Mouse (Mus musculus) liver, embryonic 14.5 days (tissue): ENCODE results near the gene St14. TPM values are rescaled to one million over a fixed set of nuclear protein-coding genes. Genes with fewer than 3 reads are reported as not detected.
"Not testable (repeated sequence)": the region's sequence is repeated elsewhere in the genome, so short reads cannot be mapped to it uniquely, and the experiment has no call there.

Source experiments
- ATAC-seq: fragments of 200-750 bp; cut with Nextera tagmentation; 2 replicates; pipeline ENCODE4 v1.8.0; 2017; ENCODE audit warnings: moderate number of reproducible peaks, mild to moderate bottlenecking, moderate library complexity; ENCODE audit not compliant: insufficient read depth
- DNase-seq, 3 experiments: peaks; one replicate each; pipeline ENCODE4 v3.0.0-alpha.2; 2012 to 2013; ENCODE audit warnings: low read depth in 3 of 3, low spot score in 3 of 3
- H3K27ac ChIP-seq: fragments of 300-500 bp; sonication (generic); 2 replicates; pipeline ENCODE4 v1.5.1; 2014; ENCODE audit warnings: moderate library complexity, mild to moderate bottlenecking, control low read depth, inconsistent platforms
- H3K27me3 ChIP-seq: fragments of 300-500 bp; sonication (generic); 2 replicates; pipeline ENCODE4 v1.6.1; 2014; ENCODE audit warnings: mild to moderate bottlenecking, low read length, moderate library complexity; ENCODE audit not compliant: control insufficient read depth, insufficient read depth
- H3K36me3 ChIP-seq: fragments of 300-500 bp; sonication (generic); replicated peaks from 2 replicates; pipeline ENCODE4 v1.6.1; 2014; ENCODE audit warnings: low read depth; ENCODE audit not compliant: control insufficient read depth, insufficient read depth
- H3K4me1 ChIP-seq, 2 experiments: fragments of 200-500 bp in 1 of 2; fragments of 300-500 bp in 1 of 2; sonication (generic) in 1 of 2; replicated peaks; 2 replicates each; pipeline ENCODE4 v1.6.1; 2012 to 2014; ENCODE audit warnings: antibody characterized with exemption in 1 of 2, inconsistent platforms in 1 of 2, low read length in 1 of 2; ENCODE audit not compliant: control insufficient read depth in 2 of 2, insufficient read depth in 2 of 2
- H3K4me2 ChIP-seq: fragments of 300-500 bp; sonication (generic); 2 replicates; pipeline ENCODE4 v1.6.1; 2014; ENCODE audit warnings: low read depth, mild to moderate bottlenecking, control low read depth, moderate library complexity
- H3K4me3 ChIP-seq, 2 experiments: fragments of 200-500 bp in 1 of 2; fragments of 300-500 bp in 1 of 2; sonication (generic) in 1 of 2; 2 replicates each; pipeline ENCODE4 v1.5.1; 2012 to 2014; ENCODE audit warnings: low read depth in 2 of 2, low read length in 2 of 2, mild to moderate bottlenecking in 2 of 2, control low read depth in 1 of 2, inconsistent platforms in 1 of 2, moderate library complexity in 1 of 2; ENCODE audit not compliant: insufficient read depth in 1 of 2
- H3K9ac ChIP-seq: fragments of 300-500 bp; sonication (generic); replicated peaks from 2 replicates; pipeline ENCODE4 v1.6.1; 2014; ENCODE audit warnings: mild to moderate bottlenecking, control low read depth, moderate library complexity
- H3K9me3 ChIP-seq: fragments of 300-500 bp; sonication (generic); 2 replicates; pipeline ENCODE4 v1.6.1; 2016; ENCODE audit warnings: low read length, mixed read lengths; ENCODE audit not compliant: control insufficient read depth
- CTCF ChIP-seq: IDR thresholded peaks from 2 replicates; pipeline ENCODE4 v1.5.1; 2016; ENCODE audit warnings: antibody characterized with exemption, low read depth, control low read depth
- EP300 ChIP-seq: IDR thresholded peaks from 2 replicates; pipeline ENCODE4 v1.6.1; 2016; ENCODE audit warnings: antibody characterized with exemption, low read depth
- WGBS: fragments of 180-500 bp; shearing (Covaris S2); extraction: QIAGEN DNeasy Blood & Tissue Kit; methylation state at CpG from one replicate; pipeline ENCODE4 v1.1.7; 2014; ENCODE audit not compliant: insufficient replicate concordance; 5-methylcytosine and 5-hydroxymethylcytosine counted together
- polyA plus RNA-seq, 2 experiments: library from polyadenylated mRNA; depleted of rRNA in 1 of 2; stranded (reverse) in 1 of 2; unstranded in 1 of 2; fragments of >200 nt; fragmentation: Nextera tagmentation in 1 of 2; extraction: Ambion mirVana in 1 of 2; gene quantifications; 2 replicates each; pipeline versions ENCODE4 v1.2.1 to v1.2.3; 2012 to 2014

St14 gene
- polyA plus RNA-seq, 2 experiments: 0.33 to 0.37 TPM

DNA sequence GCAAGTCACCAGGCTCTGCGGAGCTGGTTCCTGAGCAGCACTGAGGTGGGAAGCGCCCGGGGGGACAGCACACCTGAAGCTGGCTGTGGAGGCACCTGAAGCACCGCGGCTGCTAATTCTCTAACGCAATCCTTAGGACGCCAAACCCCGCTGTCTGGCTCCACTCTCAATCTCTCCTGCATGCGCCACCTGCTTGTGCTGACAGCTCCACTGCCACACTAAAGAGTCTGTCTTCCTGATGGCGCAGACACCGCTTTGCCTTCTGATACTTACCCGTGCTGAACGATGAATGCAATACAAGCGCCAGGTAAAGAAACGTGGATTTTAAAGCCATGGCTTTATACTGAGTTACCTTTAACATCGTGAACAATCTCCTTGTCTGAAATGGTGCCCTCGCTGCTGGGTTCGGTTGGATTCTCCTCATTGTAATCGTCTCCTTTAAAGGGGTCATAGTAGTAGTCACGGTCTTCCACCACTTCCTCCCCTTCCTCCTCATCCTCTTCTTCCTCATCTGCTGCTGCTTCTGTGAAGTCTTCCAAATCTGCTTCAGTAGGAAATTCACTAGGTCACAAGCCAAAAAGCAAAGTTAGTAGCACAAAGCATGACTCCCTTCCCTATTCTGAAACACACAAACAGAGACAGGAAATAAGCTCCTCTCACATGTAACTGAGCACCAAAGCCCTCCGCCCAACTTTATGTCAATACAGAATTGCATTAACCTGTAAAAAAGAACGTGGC, 36.9 kb upstream of the St14 start:
- Histone ChIP-seq H3K27me3 (no peaks in the 10 kb centered on the region), H3K36me3 (peaks cover 45% of the 10 kb centered on the region), H3K9me3 (no peaks in the 10 kb centered on the region), H3K4me1 (no peaks in the 10 kb centered on the region), H3K27ac (no peak overlapping the region), H3K4me2 (no peak overlapping the region), H3K4me3 (no peak overlapping the region), H3K9ac (no peak overlapping the region)
- 87% methylated on average over 22 of the region's 22 CpGs for WGBS
- ATAC-seq: no peak
- DNase-seq: no peak
- no peak for TF ChIP-seq CTCF
- no peak for TF ChIP-seq EP300

DNA sequence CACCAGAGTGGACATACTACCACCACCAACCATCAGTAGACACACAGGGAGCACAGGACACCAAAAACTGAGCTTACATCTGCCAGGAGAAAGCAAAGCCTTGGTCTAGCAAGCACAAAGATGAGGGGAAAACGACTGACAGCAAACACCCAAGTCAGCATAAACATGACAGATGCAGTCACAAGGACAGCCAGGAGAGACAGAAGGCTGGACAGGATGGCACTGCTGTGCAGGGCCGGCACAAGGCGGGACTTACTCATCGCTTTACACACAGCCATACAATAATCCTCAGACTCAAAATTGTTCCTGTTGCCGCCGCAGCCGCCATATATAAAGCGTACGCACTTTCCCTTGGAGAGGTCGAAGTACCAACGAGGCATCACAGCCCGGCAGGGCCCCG, 35.7 kb upstream of the St14 start:
- ATAC-seq (no peak), DNase-seq (no peak)
- 90% methylated on average over 13 of the region's 13 CpGs for WGBS
- no peak overlapping the region for H3K9ac ChIP-seq
- no peaks in the 10 kb centered on the region for H3K27me3 ChIP-seq
- TF ChIP-seq CTCF (no peak), EP300 (no peak)
- H3K4me1 ChIP-seq: no peaks in the 10 kb centered on the region
- no peaks in the 10 kb centered on the region for H3K9me3 ChIP-seq
- H3K36me3 ChIP-seq: peaks cover 52% of the 10 kb centered on the region
- no peak overlapping the region for H3K27ac ChIP-seq
- H3K4me3 ChIP-seq: no peak overlapping the region
- H3K4me2 ChIP-seq: no peak overlapping the region

DNA sequence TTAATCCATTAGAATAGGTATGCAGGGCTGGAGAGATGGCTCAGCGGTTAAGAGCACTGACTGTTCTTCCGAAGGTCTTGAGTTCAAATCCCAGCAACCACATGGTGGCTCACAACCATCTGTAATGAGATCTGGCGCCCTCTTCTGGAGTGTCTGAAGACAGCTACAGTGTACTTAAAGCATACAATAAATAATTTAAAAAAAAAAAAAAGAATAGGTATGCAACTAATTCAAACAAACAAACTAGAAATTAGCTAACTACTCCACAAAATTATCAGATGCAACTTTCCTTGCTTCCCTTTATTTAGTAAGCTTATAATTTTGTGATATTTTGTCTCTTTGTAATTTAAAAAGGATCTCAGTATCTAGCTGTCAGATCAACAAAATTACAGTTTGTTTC, 33.9 kb upstream of the St14 start:
- DNase-seq, H3K9ac ChIP-seq, H3K9me3 ChIP-seq, ATAC-seq, H3K27ac ChIP-seq, H3K4me3 ChIP-seq, H3K4me2 ChIP-seq, H3K27me3 ChIP-seq, H3K4me1 ChIP-seq: not testable (repeated sequence)
- TF ChIP-seq CTCF: peak; percentile 15; the same call in 1 of the 2 replicates
- peaks cover 65% of the 10 kb centered on the region for H3K36me3 ChIP-seq
- WGBS: 80% methylated on average over 3 of the region's 3 CpGs

DNA sequence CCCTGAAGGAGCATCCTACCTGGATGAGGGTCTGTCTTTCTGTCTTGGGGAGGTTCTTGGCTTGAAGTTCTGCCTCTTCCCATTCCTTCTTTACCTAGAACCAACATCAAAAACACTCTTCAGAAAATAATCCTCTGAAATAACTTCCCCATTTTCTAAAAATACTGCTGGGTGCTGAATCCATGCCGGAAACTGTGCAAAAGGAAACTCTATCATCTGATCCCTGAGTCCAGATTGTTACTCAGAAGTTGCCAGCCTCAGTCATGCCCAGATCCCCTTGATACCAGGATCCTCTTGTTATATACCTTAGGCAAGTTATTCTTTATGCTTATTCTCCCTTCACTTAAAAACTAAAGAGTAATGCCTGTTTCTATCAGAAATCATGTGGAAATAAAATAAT, 31.7 kb upstream of the St14 start:
- no peaks in the 10 kb centered on the region for H3K27me3 ChIP-seq
- no peak overlapping the region for H3K4me2 ChIP-seq
- DNase-seq (no peak), ATAC-seq (no peak)
- H3K36me3 ChIP-seq: peaks cover 64% of the 10 kb centered on the region
- H3K27ac ChIP-seq: no peak overlapping the region
- no peak for TF ChIP-seq EP300
- no peak for TF ChIP-seq CTCF
- 35% methylated on average over 1 of the region's 1 CpGs for WGBS
- no peaks in the 10 kb centered on the region for H3K4me1 ChIP-seq
- no peak overlapping the region for H3K4me3 ChIP-seq
- H3K9ac ChIP-seq: no peak overlapping the region
- no peaks in the 10 kb centered on the region for H3K9me3 ChIP-seq

DNA sequence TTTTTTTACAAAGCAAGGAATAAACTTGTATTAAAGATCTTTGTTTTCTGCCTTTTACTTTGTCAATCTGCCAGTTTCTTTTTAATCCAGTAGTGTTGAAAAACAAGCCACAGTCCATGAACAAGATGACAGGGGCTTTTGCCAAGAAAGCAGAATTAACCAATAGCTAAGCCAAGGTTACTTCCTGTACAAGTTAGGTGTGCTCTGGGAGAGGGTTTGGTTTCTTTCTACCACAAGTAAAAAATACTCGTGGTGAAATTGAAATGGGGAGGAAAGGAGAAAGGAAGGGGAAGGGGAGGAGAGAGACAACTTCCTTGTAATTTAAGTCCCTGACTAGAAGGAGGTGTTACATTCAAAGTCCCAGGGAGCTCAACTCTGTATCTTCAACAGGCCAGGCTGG, 31.3 kb upstream of the St14 start:
- Histone ChIP-seq H3K4me3 (no peak overlapping the region), H3K27me3 (no peaks in the 10 kb centered on the region), H3K27ac (no peak overlapping the region), H3K4me2 (no peak overlapping the region), H3K36me3 (peaks cover 65% of the 10 kb centered on the region), H3K4me1 (no peaks in the 10 kb centered on the region), H3K9ac (no peak overlapping the region), H3K9me3 (no peaks in the 10 kb centered on the region)
- TF ChIP-seq EP300: no peak
- no peak for TF ChIP-seq CTCF
- ATAC-seq: no peak
- no peak for DNase-seq
- 20% methylated on average over 1 of the region's 1 CpGs for WGBS
